Mouse (Mus musculus): ENCODE measurements around the gene 4933416C03Rik. TPM values are rescaled to one million over a fixed set of nuclear protein-coding genes. Genes with fewer than 3 reads are reported as not detected.

4933416C03Rik gene
- polyA plus RNA-seq, 1 experiment from 2014 or later = 0.10 TPM

Other genes starting within 250 kb of the 4933416C03Rik start
- 21.1 and 24.4 TPM in 2 replicates for gene Ptprr, start 95.7 kb downstream of the 4933416C03Rik start, polyA plus RNA-seq (2015; fragmentation: Nextera tagmentation; extraction: Ambion mirVana)
- 3.4 and 3.5 TPM in 2 replicates for gene Ptprb, start 161.6 kb upstream of the 4933416C03Rik start, polyA plus RNA-seq (2015; fragmentation: Nextera tagmentation; extraction: Ambion mirVana)

All from midbrain, embryonic 16.5 days (tissue).